Mouse (Mus musculus) neutrophil, adult 5-6 weeks (primary cell): ENCODE data around the gene Tmem200b. TPM values are rescaled to one million over a fixed set of nuclear protein-coding genes. Genes with fewer than 3 reads are reported as not detected.

ENCODE experiments used
- ATAC-seq: fragments of 151-379, 151-347 bp; 2 replicates; pipeline ENCODE4 v1.8.0; 2017; ENCODE audit warnings: mild to moderate bottlenecking, moderate TSS enrichment; ENCODE audit not compliant: insufficient number of reproducible peaks, poor library complexity, low FRiP score, severe bottlenecking; ENCODE audit errors: extremely low read depth
- total RNA-seq: library from RNA; stranded (forward); fragments of 200-1000 nt; gene quantifications from 2 replicates; pipeline ENCODE4 v1.2.3, GENCODE M21; 2017

Gene Tmem200b
- total RNA-seq, 1 experiment from 2014 or later: not detected

DNA sequence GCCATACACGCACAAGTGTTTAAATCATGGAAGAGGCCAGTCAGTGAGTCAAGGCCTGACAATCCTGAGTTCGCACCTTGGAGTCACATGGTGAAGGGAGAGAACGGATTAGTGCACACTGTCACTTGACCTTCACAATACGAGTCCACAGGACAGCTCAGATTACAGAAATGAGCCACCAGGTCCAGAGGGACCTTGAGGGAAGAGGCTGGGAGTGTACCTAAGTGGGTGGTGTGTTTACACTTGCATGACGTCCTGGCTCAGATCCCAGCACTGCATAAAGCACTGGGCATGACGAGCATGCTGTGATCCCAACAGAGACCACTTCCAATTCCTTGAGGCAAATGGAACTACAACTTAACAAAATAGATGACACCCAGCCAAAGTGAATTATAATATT is 15.1 kb upstream of the Tmem200b start:
- no peak for ATAC-seq

DNA sequence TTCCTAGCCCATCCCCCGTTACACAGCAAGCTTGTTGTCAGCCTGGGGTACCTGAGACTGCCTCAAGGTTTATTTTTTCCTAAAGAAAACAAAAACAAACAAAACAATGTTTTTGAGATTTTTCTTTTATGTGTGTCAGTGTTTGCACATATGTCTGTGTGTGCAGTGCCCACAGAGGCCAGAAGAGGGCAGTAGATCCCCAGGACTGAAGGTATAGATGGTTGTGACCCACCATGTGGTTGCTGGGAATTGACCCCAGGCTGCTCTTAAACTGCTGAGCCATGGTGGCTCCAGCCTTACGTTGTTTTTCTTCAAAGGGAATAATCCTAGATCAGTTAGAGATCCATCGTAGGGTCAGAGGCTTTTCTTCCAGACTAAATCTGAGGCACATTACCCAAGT is 13.7 kb upstream of the Tmem200b start:
- no peak for ATAC-seq

DNA sequence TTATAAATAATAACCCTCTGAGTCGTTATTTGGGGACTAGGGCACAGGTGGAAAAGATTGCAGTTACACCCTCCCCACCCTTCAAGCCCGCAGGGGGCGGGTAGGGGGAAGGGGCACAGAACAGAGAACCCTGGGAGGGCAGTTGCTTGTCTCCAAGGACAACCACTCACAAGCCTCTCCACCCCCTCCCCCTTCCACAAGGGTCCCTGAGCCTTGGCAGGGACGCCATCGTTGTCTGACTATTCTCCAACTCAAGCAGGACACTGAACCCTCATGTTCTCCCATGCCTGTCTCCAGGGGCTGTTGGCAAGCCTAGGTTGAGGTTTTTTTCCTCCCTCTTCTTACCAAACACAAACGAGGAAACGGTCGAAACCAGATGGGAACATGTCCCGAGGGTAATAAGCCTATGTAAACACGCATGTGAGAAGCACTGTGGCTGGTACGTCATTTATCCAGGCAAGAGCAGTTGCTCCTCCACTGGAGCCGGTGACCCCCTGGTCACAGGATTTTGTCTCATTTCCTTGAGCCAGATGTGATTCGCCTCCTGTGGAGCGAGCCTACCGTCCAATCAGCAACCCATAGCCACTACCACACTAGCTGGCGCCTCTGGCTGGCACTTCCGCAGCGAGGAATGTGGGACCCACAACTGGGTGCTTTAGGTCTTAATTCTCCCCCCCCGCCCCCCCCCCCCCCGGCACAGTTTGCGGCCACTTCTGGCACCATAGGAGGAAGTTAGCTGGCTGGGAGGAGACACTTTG is 11.2 kb upstream of the Tmem200b start:
- ATAC-seq: peak; percentile 60

DNA sequence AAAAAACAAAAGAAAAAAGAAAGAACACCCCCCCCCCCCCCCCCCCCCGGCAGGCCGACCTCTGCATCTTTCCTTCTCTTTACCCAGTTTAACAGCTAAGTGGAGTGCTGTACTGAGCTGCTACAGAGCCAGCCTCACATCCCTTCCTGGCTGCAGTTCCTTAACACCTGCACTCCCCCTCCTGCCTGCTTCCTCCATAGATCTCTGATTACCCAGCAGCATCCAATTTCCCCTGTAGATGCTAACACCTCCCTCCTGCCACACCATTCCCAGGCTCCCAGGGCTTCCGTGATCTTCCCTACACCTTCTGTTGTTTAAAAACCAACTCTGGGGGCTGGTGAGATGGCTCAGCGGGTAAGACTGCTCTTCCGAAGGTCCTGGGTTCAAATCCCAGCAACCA is 10.1 kb upstream of the Tmem200b start:
- no peak for ATAC-seq

DNA sequence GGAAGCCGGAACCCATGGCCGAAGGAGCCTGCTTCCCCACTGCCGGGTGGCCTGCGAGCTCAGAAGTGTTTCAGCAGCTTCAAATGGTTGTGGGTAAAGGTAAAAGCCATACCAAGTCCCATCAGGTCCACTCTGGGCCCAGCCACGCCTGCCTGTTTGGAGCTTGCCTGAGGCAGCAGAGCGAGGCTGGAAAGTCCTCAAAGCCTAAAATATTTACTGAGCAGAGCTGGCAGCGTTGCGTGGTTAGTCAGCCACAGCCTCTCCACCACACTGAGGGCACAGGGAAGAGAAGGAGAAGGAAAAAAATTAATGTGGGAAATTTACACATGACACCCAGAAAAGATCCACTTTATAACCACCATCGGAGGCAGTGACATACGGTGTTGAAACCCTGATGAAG is 8.0 kb upstream of the Tmem200b start:
- no peak for ATAC-seq

DNA sequence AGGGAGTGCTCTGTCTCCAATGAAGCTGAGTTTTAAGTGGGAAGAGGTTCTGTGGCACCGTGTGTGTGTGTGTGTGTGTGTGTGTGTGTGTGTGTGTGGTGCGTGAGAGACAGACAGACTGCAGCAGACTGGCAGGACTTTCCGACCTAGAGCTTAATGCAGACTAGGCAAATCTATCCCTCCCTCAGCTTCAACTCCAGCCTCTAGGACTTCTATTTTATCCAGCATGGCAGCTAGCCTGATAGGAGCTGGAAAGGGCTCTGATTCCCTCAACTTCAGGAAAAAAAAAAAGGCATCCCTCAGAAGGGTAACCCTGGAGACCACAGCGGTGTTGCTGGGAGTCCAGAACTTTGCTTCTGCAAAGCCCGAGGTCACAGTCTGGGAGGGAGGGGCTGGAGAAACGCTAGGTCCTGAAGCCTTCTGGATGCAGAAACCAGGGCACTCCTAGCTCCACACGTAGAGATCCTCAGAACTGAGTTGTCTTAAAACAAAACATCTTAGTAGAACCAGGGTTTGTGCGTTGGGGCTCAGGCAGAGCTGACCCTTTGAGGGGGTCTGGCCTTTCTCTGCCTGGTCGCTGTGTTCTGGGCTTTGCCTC is 7.4 kb upstream of the Tmem200b start:
- no peak for ATAC-seq

DNA sequence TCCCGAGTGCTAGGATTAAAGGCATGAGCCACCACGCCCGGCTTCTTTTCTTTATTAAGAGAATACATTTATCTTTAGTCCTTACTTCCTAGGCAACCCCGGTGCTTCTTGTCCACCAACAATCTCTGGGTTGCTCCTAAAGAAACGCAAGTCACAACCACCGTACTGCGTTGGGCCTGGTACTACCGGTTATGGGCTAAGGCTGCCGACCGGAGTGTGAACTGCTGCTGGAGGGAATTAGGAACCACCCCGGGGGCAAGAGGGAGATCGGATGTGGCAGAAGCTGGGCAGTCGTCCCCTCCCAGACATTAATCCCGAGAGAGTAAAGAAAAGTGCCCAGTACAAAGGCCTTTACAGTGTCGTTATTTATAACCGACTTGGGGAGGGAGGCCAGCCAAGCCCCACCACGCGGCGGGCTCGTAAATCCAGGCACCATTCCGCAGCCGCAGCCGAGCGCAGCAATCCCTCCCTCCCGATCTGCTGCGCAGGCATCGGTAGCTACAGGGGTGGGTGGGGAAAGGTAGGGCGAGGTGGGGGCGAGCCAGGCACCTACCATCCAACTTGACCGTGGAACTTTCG is 6.6 kb upstream of the Tmem200b start:
- no peak for ATAC-seq

DNA sequence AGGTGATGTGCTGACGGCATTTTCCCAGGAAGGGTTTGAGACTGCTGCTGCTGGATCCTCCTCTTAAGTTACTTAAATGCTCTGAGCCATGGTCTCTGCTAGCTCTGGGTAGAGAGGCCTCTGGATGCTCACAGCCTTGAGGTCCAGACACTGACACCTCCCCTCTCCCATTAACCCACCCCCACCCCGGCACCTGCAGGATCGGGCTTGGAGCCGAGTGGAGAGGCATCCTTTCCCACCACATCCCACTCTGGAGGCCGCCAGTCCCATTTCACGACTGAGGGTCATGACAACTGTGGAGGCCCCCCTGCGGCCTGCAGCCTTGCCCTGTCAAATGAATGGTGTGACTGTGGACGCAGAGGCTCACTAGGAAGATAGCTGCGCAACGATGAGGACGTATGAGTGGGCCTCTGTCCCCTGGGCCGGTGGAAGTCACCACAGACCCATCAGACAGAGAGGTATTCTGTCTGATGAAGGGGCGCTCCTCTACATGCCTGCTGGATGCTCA is 5.7 kb upstream of the Tmem200b start:
- ATAC-seq: no peak

GRCm38 (mm10) chr4:131916425-131916824 is 5.1 kb upstream of the Tmem200b start:
- ATAC-seq: 0 out of 2 replicates have a peak, but pooled peaks have one; percentile 21

DNA sequence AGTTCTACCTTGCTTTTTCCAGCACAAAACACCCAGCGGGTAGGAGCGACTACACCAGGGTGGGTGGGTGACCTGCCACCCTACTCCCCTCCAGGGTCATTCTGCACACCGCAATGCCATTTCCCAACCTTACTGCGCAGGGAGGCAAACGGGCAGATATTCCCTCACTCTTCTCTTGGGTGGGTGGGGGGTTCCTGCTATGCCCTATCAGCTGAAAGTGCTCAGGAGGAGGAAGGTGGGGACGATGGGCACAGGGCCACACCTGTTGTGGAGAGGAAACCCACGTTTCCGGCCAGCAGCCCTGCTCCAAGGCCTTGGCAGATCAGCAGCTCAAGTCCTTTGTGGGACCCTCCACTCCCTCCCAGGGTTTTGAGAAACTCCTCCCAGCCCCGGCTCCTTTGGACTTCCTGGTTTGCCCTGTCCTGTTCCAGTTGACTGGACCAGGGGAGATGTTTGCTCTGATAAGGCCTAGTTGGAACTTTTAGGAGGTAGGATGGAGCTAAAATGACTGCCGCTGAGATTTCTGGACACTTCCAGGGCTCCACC is 4.5 kb upstream of the Tmem200b start:
- ATAC-seq: no peak

DNA sequence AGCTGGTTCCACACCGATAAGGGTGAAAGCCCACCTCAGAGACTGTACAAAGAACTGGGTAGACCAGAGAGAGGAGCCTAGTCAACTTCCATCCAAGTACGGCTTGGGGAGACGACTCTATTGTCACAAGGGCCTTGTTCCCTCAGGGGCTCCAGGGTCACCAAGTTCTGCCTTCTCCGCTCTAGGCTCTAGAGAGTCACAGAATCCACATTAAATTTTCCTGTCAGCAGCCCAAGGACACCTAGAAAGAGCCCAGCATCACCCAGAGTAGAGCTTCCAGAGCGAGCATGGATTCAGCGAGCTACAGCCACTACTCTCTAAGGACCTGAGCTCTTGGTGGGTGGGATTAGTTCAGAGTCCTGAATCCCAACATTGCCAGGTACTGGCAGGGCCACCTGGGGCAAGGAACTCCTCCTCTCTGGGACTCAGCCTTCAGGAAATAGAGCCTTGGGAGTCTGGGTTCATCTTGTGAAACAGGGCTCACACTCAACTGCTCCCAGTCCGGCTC is 3.5 kb upstream of the Tmem200b start:
- ATAC-seq: no peak

- ATAC-seq: no peak
Measured at GRCm38 (mm10) chr4:131918711-131919500, 2.7 kb upstream of the Tmem200b start.

DNA sequence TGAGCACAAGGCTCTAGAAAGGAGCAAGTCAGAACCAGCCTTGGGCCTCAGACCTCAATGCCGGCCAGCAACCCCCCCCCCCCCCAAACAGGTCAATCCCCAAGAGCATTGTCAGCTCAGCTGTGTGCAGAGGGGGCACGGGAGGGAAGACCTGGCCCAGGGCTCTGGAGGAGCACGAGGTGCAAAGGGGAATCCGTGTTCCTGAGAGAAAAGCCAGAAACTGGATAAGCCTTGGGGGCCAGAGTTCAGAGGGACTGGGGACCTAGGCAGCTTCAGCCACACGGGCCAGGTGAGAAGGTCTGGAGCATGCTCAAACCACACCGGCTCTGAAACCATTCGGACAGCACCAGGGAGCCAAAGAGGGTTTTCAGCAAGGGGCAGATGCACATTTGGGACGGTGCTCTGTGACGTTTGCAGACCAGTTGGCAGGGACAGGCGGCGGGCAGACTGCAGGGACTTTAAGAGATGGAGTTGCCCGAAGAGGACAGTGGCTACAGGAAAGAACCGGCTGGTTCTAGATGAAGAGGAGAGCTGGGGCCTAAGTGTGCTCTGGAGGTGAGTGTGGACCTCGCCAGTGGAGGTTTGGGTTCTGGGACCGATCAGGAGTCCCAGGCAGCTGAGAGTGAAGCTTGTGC is 1.9 kb upstream of the Tmem200b start:
- ATAC-seq: no peak

- ATAC-seq: no peak
Measured at GRCm38 (mm10) chr4:131920141-131920594, 1.4 kb upstream of the Tmem200b start.

DNA sequence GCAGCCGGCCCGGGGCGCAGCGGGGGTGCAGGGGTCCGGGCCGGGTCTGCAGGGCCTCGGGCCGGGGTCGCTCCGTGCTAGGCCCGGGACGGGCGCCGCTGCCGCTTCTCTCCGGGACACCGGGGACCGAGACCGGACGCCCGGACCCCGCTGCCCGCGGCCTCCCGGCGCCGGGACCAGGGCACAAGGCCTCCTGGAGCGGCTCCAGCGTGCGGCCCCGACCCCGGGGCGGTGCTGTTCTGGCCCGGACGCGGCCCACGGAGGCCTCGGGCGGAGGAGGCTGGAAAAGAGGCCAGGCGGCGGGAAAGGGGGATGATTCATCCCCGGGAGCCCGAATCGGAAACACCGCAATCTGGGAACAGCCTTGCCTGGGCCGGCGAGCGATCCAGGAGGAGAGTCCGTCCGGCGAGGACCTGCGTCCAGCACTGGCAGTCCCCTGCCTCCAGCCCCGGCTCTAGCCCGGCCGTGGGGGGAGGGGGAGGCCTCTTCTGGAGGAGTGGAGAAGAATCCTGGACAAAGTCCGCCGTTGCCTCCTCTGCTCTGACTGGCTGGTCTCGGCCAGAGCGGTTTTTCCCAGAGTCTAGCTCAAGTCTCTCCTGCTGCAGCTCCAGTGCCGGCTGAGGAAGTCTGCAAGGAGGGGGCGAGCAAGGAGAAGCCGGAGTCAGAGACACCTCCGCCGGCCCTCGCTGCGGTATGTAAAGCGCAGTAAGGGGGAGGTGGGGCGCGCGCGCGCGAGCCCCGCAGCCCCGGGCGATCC is 798 bp upstream of the Tmem200b start:
- no peak for ATAC-seq

- no peak for ATAC-seq
Measured at GRCm38 (mm10) chr4:131922404-131922803, 833 bp downstream of the Tmem200b start.

DNA sequence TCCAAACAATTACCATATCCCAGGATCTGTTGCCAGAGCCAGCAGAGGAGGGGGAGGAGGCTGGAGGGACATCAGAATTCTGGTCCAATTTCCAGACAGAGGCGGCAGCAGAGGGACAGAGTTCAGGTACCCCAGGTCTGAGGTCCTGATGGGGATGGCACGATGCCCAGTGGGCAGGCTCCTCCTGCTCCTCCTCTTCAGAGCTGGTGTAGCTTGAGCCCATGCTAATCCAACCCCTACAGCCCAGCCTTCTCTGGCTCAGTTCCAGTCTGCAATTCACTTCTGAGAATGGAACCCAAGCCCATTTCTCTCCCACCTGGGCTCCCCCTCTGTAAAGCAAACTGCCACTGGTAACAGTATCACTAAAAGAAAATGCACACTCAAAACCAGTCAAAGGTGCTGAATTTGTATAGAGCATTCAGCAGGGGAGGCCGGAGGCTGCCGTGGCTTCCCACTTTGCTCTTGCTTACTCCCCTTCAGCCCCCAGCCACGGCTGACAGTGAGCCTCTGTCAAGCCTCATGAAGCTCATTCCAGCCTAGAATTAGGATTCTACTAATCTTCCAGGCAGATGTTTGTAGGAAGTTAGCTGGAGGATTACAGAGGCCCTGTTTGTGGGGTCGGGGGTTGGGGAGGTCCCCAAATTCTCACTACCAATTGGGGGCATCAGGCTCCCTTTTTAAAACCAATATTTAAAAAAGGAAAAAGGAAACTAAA is 2.7 kb downstream of the Tmem200b start:
- no peak for ATAC-seq
